Mouse (Mus musculus) central nervous system, embryonic 11.5 days (tissue): Measurements from ENCODE around the gene Ube3c. TPM values are rescaled to one million over a fixed set of nuclear protein-coding genes. Genes with fewer than 3 reads are reported as not detected.

Source experiments
- polyA plus RNA-seq: library from polyadenylated mRNA; depleted of rRNA; stranded (reverse); fragments of >200 nt; gene quantifications from 2 replicates; pipeline ENCODE4 v1.2.3, GENCODE M21; 2012; rRNA removed

Gene Ube3c
- polyA plus RNA-seq: 28.3 and 30.8 TPM in 2 replicates

DNA sequence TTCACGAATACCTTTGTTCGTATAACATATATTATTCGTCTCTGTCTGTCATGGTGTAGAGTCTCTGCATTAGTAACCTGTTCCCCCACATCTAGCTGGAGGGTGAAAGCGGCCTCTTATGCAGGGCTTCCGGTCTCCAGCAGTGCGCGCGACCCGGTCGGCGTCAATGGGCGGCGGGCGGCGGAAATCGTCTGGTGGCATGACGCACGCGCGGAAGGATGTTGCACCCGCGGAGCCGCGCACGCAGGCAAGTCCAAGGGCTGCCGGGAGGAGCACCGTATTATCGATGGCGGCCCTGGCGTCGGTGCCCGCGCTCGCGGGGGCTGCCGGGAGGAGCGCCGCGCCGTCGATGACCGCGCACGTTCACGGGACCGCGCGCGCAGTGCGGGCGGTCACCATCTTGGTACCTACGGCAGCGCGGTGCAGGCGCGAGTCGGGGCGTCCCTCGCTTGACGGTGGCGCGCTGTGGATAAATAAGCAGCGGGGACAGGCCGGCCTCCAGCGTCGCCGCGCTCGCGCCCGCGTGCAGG is at the start of gene Ube3c:
Gene Ube3c, plus strand, starts transcription at position 395 of the 530 bp plus-strand sequence.

Other genes with a start within 250 kb of the Ube3c start
- gene Lmbr1, start 190.9 kb upstream of the Ube3c start, polyA plus RNA-seq: 5.8 and 7.1 TPM in 2 replicates
- 22.5 and 36.4 TPM in 2 replicates for gene Nom1, start 134.6 kb upstream of the Ube3c start, polyA plus RNA-seq
- gene Mnx1, start 90.8 kb upstream of the Ube3c start, polyA plus RNA-seq: 0.43 and 1.3 TPM in 2 replicates
- gene Dnajb6, start 166.4 kb downstream of the Ube3c start, polyA plus RNA-seq: 142 and 150 TPM in 2 replicates
- gene Gm5129, start 166.7 kb downstream of the Ube3c start, polyA plus RNA-seq: 0.43 TPM in 1 of 2 replicates, not detected in the other